Mouse (Mus musculus) ovary, postnatal 36 days (tissue): Measurements from ENCODE around the gene Daam1.
A peak's percentile ranks its signal among the peaks of the same experiment; 100 is the strongest.

Experiments used
- DNase-seq: peaks from one replicate; pipeline ENCODE4 v3.0.0; 2022; ENCODE audit warnings: low spot score, mixed read lengths

The Daam1 gene

GRCm38 (mm10) chr12:71830607-71831257 lies at the start of gene Daam1:
Gene Daam1, plus strand, starts transcription at chr12:71831078.
- peak; percentile 86 for DNase-seq

- no peak for DNase-seq
Observed at GRCm38 (mm10) chr12:71781220-71781619, 49.7 kb upstream of the Daam1 start.

GRCm38 (mm10) chr12:71783970-71784369 lies 46.9 kb upstream of the Daam1 start:
- DNase-seq: no peak

GRCm38 (mm10) chr12:71784666-71785255 lies 46.1 kb upstream of the Daam1 start:
- no peak for DNase-seq

- no peak for DNase-seq
Observed at GRCm38 (mm10) chr12:71786521-71786920, 44.4 kb upstream of the Daam1 start.

GRCm38 (mm10) chr12:71788791-71789190 lies 42.1 kb upstream of the Daam1 start:
- DNase-seq: no peak

- DNase-seq: no peak
Observed at GRCm38 (mm10) chr12:71790581-71790980, 40.3 kb upstream of the Daam1 start.

GRCm38 (mm10) chr12:71793114-71793513 lies 37.8 kb upstream of the Daam1 start:
- no peak for DNase-seq

GRCm38 (mm10) chr12:71795626-71796025 lies 35.3 kb upstream of the Daam1 start:
- DNase-seq: no peak

GRCm38 (mm10) chr12:71796517-71796916 lies 34.4 kb upstream of the Daam1 start:
- no peak for DNase-seq

GRCm38 (mm10) chr12:71807306-71807705 lies 23.6 kb upstream of the Daam1 start:
- no peak for DNase-seq

GRCm38 (mm10) chr12:71808631-71809030 lies 22.2 kb upstream of the Daam1 start:
- peak; percentile 41 for DNase-seq

GRCm38 (mm10) chr12:71809550-71809949 lies 21.3 kb upstream of the Daam1 start:
- DNase-seq: no peak

GRCm38 (mm10) chr12:71812567-71812966 lies 18.3 kb upstream of the Daam1 start:
- DNase-seq: no peak

GRCm38 (mm10) chr12:71813251-71813650 lies 17.6 kb upstream of the Daam1 start:
- DNase-seq: no peak

- DNase-seq: no peak
Observed at GRCm38 (mm10) chr12:71813761-71814160, 17.1 kb upstream of the Daam1 start.

- DNase-seq: no peak
Observed at GRCm38 (mm10) chr12:71820094-71820493, 10.8 kb upstream of the Daam1 start.

GRCm38 (mm10) chr12:71821272-71821671 lies 9.6 kb upstream of the Daam1 start:
- DNase-seq: no peak

GRCm38 (mm10) chr12:71821743-71822142 lies 9.1 kb upstream of the Daam1 start:
- DNase-seq: no peak

GRCm38 (mm10) chr12:71824927-71825326 lies 6.0 kb upstream of the Daam1 start:
- DNase-seq: no peak

GRCm38 (mm10) chr12:71830139-71830538 lies 739 bp upstream of the Daam1 start:
- no peak for DNase-seq

GRCm38 (mm10) chr12:71831258-71832087 lies 595 bp downstream of the Daam1 start:
- DNase-seq: peak; percentile 60

GRCm38 (mm10) chr12:71832225-71832624 lies 1.3 kb downstream of the Daam1 start:
- peak; percentile 62 for DNase-seq
